7 mouse cellular contexts compared by ENCODE assay signal in genomic region chrX:50583741-50584580, GRCm38 (mm10).
DNase-seq lines count a peak whose midpoint lies in the region; ATAC-seq and TF ChIP-seq lines count a peak whose summit lies in the region.

No protein-coding gene starts in this region.

- H3K27ac ChIP-seq in embryonic facial prominence, embryonic 14.5 days (replicated peaks; ENCODE audit: low read depth, low read length), result no peak overlapping the region
- peak overlapping the region; percentile 60 for H3K27ac ChIP-seq in hindbrain, postnatal 0 days
- H3K27ac ChIP-seq in midbrain, embryonic 14.5 days (replicated peaks; ENCODE audit: low read depth, low read length), result peak overlapping the region; percentile 45; the same call in 1 of the 2 replicates

- WGBS in embryonic facial prominence, embryonic 14.5 days, result 72% methylated on average over 11 of the region's 12 CpGs
- WGBS in hindbrain, postnatal 0 days, result 65% methylated on average over 12 of the region's 12 CpGs
- WGBS in midbrain, embryonic 14.5 days, result 75% methylated on average over 12 of the region's 12 CpGs

- H3K27me3 ChIP-seq in Patski, result no peaks in the 10 kb centered on the region
- H3K27me3 ChIP-seq in embryonic facial prominence, embryonic 14.5 days (replicated peaks; ENCODE audit: control insufficient read depth, insufficient read depth, low read length), result no peaks in the 10 kb centered on the region
- no peaks in the 10 kb centered on the region for H3K27me3 ChIP-seq in hindbrain, postnatal 0 days (ENCODE audit: insufficient read depth, low read length)
- H3K27me3 ChIP-seq in midbrain, embryonic 14.5 days (ENCODE audit: control insufficient read depth, insufficient read depth, low read length), result no peaks in the 10 kb centered on the region

- no peak overlapping the region for H3K9ac ChIP-seq in embryonic facial prominence, embryonic 14.5 days (ENCODE audit: low read depth, low read length)
- no peak overlapping the region for H3K9ac ChIP-seq in hindbrain, postnatal 0 days (replicated peaks; ENCODE audit: low read length)
- no peak overlapping the region for H3K9ac ChIP-seq in midbrain, embryonic 14.5 days (replicated peaks; ENCODE audit: low read length)

- ATAC-seq in Patski, result peak; percentile 53
- ATAC-seq in embryonic facial prominence, embryonic 14.5 days (ENCODE audit: low read depth), result no peak; the same call in 1 of the 2 replicates
- ATAC-seq in hindbrain, postnatal 0 days, result no peak
- no peak for ATAC-seq in midbrain, embryonic 14.5 days (ENCODE audit: low FRiP score, low TSS enrichment)

- H3K9me3 ChIP-seq in embryonic facial prominence, embryonic 14.5 days (ENCODE audit: control insufficient read depth, low read length), result no peaks in the 10 kb centered on the region
- no peaks in the 10 kb centered on the region for H3K9me3 ChIP-seq in hindbrain, postnatal 0 days (ENCODE audit: low read length)
- no peaks in the 10 kb centered on the region for H3K9me3 ChIP-seq in midbrain, embryonic 14.5 days (ENCODE audit: control insufficient read depth, low read length)

- peak overlapping the region; percentile 35 for H3K4me2 ChIP-seq in embryonic facial prominence, embryonic 14.5 days (ENCODE audit: low read depth, low read length)
- H3K4me2 ChIP-seq in hindbrain, postnatal 0 days (ENCODE audit: low read depth, low read length), result peak overlapping the region; percentile 13; the same call in 1 of the 2 replicates
- no peak overlapping the region; the same call in 1 of the 2 replicates for H3K4me2 ChIP-seq in midbrain, embryonic 14.5 days (ENCODE audit: low read length)

- CTCF ChIA-PET in Patski (lab: Charles Lee), result interaction anchor here (0.7 to 1.8 kb wide), 6 partner anchors 11 to 37 kb away, joined by 3 to 8 read pairs (median 4); no protein-coding TSS in a partner anchor

- peak overlapping the region; percentile 19 for H3K4me3 ChIP-seq in embryonic facial prominence, embryonic 14.5 days (ENCODE audit: low read depth, low read length)
- no peak overlapping the region for H3K4me3 ChIP-seq in hindbrain, postnatal 0 days (ENCODE audit: low read length)
- 0 out of 2 replicates have a peak overlapping the region, but pooled peaks have one; percentile 3 for H3K4me3 ChIP-seq in midbrain, embryonic 14.5 days (replicated peaks; ENCODE audit: low read depth, low read length)

- in situ Hi-C loops in Patski (cut with MboI; ENCODE audit: low pct_unique_long_range_greater_than_20kb), result no loop called here

- no peaks in the 10 kb centered on the region for H3K4me1 ChIP-seq in embryonic facial prominence, embryonic 14.5 days (ENCODE audit: control insufficient read depth, insufficient read depth, low read length)
- no peaks in the 10 kb centered on the region for H3K4me1 ChIP-seq in hindbrain, postnatal 0 days (ENCODE audit: insufficient read depth, low read length)
- H3K4me1 ChIP-seq in midbrain, embryonic 14.5 days (ENCODE audit: control insufficient read depth, insufficient read depth, low read length), result no peaks in the 10 kb centered on the region

- TF ChIP-seq CTCF in Patski (IDR thresholded peaks at IDR 0.05), result peak; percentile 70
- peak; percentile 65 for TF ChIP-seq CTCF in hindbrain, postnatal 0 days (IDR thresholded peaks at IDR 0.05; ENCODE audit: low read depth)

- POLR2A ChIA-PET in Patski (lab: Charles Lee), result no interaction called here

- peaks cover 18% of the 10 kb centered on the region; the same call in 1 of the 2 replicates for H3K36me3 ChIP-seq in embryonic facial prominence, embryonic 14.5 days (ENCODE audit: control insufficient read depth, insufficient read depth, low read length)
- no peaks in the 10 kb centered on the region for H3K36me3 ChIP-seq in hindbrain, postnatal 0 days (ENCODE audit: insufficient read depth, low read length)
- no peaks in the 10 kb centered on the region for H3K36me3 ChIP-seq in midbrain, embryonic 14.5 days (ENCODE audit: control insufficient read depth, insufficient read depth, low read length)

- peak; percentile 59 to 67 for DNase-seq in layer of hippocampus, postnatal 25 days (ENCODE audit: extremely low spot score in 1 of 2, low spot score in 1 of 2)
- no peak for DNase-seq in layer of hippocampus, adult 9-11 months
- no peak for DNase-seq in Patski (ENCODE audit: low read depth, low spot score)
- peak; percentile 29 for DNase-seq in embryonic facial prominence, embryonic 14.5 days (ENCODE audit: low spot score)
- peak; percentile 67 for DNase-seq in hindbrain, postnatal 0 days (ENCODE audit: low spot score)
- peak; percentile 72 for DNase-seq in midbrain, embryonic 14.5 days
- DNase-seq in thymus, adult 18-20 months, result no peak

Comparison
In these comparisons a context has a peak if more than half of its experiments do, and no peak if none do; other contexts are left out.
1. DNase-seq: peak in layer of hippocampus, postnatal 25 days (2 of 2), embryonic facial prominence, embryonic 14.5 days (single experiment), hindbrain, postnatal 0 days (single experiment) and midbrain, embryonic 14.5 days (single experiment); none in layer of hippocampus, adult 9-11 months (single experiment), Patski (single experiment) and thymus, adult 18-20 months (0 of 2).